In the genomic region with DNA sequence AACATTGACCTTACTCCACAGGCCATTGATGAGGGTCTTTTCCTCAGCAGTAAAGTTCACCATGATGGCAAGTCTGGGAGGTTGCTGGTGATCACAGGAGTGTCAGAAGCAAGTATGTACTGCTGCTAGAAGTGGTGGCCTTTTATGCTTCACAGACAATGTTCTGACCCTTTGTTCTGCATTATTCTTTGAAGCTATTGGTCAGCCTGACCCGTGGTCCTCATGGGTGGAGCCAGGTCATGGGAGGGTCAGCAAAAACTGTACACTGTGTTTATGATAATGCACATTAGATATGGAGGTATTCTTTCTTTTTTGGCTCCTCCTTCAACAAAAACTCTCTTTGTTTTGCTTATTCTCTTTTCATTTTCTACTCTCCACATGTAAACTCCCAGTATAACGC, we compare ENCODE assay signal across 12 mouse cellular contexts. TPM values are rescaled to one million over a fixed set of nuclear protein-coding genes. Genes with fewer than 3 reads are reported as not detected.
DNase-seq lines count a peak whose midpoint lies in the region; ATAC-seq and TF ChIP-seq lines count a peak whose summit lies in the region.
"Had no signal": no experiment of that assay in that cellular context is flagged by ENCODE, and none has a peak within 500 bp of the region (broad histone marks: within the 10 kb centered on the region; RNA-seq: fewer than 3 reads in every experiment).

Gene Hbb-y (minus strand): TSS at position 127 of the 400 bp plus-strand sequence.

- WGBS in lung, embryonic 14.5 days = 62% methylated on average over 2 of the region's 2 CpGs
- 69% methylated on average over 2 of the region's 2 CpGs for WGBS in forebrain, embryonic 14.5 days
- 75% methylated on average over 2 of the region's 2 CpGs for WGBS in limb, embryonic 10.5 days
- WGBS in neural tube, embryonic 14.5 days = 67% methylated on average over 2 of the region's 2 CpGs

- no peak within 1 kb of the TSS for H3K4me2 ChIP-seq in lung, embryonic 14.5 days
- no peak within 1 kb of the TSS for H3K4me2 ChIP-seq in forebrain, embryonic 14.5 days (ENCODE audit: low read length)
- H3K4me2 ChIP-seq in neural tube, embryonic 14.5 days (ENCODE audit: low read depth, low read length) = no peak within 1 kb of the TSS

- no peak within 1 kb of the TSS for H3K27ac ChIP-seq in lung, embryonic 14.5 days (ENCODE audit: low read depth)
- H3K27ac ChIP-seq in forebrain, embryonic 14.5 days (ENCODE audit: low read depth, low read length) = no peak within 1 kb of the TSS
- no peak within 1 kb of the TSS for H3K27ac ChIP-seq in limb, embryonic 10.5 days
- no peak within 1 kb of the TSS for H3K27ac ChIP-seq in neural tube, embryonic 14.5 days (ENCODE audit: low read depth, low read length)

- no peaks in the 10 kb centered on the region for H3K36me3 ChIP-seq in lung, embryonic 14.5 days (ENCODE audit: insufficient read depth)
- H3K36me3 ChIP-seq in forebrain, embryonic 14.5 days (ENCODE audit: control insufficient read depth, insufficient read depth, low read length) = no peaks in the 10 kb centered on the region
- H3K36me3 ChIP-seq in limb, embryonic 10.5 days = no peaks in the 10 kb centered on the region
- no peaks in the 10 kb centered on the region for H3K36me3 ChIP-seq in neural tube, embryonic 14.5 days (ENCODE audit: control insufficient read depth, insufficient read depth, low read length)

- H3K9me3 ChIP-seq in lung, embryonic 14.5 days (ENCODE audit: low read depth, low read length) = no peaks in the 10 kb centered on the region
- H3K9me3 ChIP-seq in forebrain, embryonic 14.5 days (replicated peaks; ENCODE audit: control insufficient read depth, low read length) = no peaks in the 10 kb centered on the region
- no peaks in the 10 kb centered on the region for H3K9me3 ChIP-seq in limb, embryonic 10.5 days (replicated peaks)
- H3K9me3 ChIP-seq in neural tube, embryonic 14.5 days (ENCODE audit: control insufficient read depth, low read length) = no peaks in the 10 kb centered on the region

- no peaks in the 10 kb centered on the region for H3K27me3 ChIP-seq in lung, embryonic 14.5 days (ENCODE audit: insufficient read depth, low read length)
- H3K27me3 ChIP-seq in forebrain, embryonic 14.5 days (replicated peaks; ENCODE audit: control insufficient read depth, insufficient read depth, low read length) = no peaks in the 10 kb centered on the region
- no peaks in the 10 kb centered on the region for H3K27me3 ChIP-seq in limb, embryonic 10.5 days (ENCODE audit: low read depth, poor library complexity, severe bottlenecking)
- no peaks in the 10 kb centered on the region for H3K27me3 ChIP-seq in neural tube, embryonic 14.5 days (ENCODE audit: control insufficient read depth, insufficient read depth, low read length)

- no peak within 1 kb of the TSS for H3K9ac ChIP-seq in lung, embryonic 14.5 days
- H3K9ac ChIP-seq in forebrain, embryonic 14.5 days (ENCODE audit: low read length) = no peak within 1 kb of the TSS
- no peak within 1 kb of the TSS for H3K9ac ChIP-seq in neural tube, embryonic 14.5 days (replicated peaks; ENCODE audit: low read depth, low read length)

- ATAC-seq in lung, embryonic 14.5 days (ENCODE audit: insufficient read depth) = no peak
- ATAC-seq in forebrain, embryonic 14.5 days = no peak
- ATAC-seq in neural tube, embryonic 14.5 days (ENCODE audit: low read depth) = no peak

- no peaks in the 10 kb centered on the region for H3K4me1 ChIP-seq in lung, embryonic 14.5 days (ENCODE audit: insufficient read depth)
- H3K4me1 ChIP-seq in forebrain, embryonic 14.5 days (ENCODE audit: control insufficient read depth, insufficient read depth, low read length) = no peaks in the 10 kb centered on the region
- no peaks in the 10 kb centered on the region for H3K4me1 ChIP-seq in limb, embryonic 10.5 days
- no peaks in the 10 kb centered on the region for H3K4me1 ChIP-seq in neural tube, embryonic 14.5 days (ENCODE audit: control insufficient read depth, insufficient read depth, low read length)

- DNase-seq in lung, embryonic 14.5 days = no peak
- no peak for DNase-seq in lung, postnatal 4 days
- no peak for DNase-seq in forebrain, embryonic 14.5 days (ENCODE audit: low spot score)
- no peak for DNase-seq in limb, embryonic 10.5 days (ENCODE audit: low spot score)
- no peak for DNase-seq in layer of hippocampus, adult 18-20 months (ENCODE audit: low spot score in 2 of 2)
- DNase-seq in adrenal gland, postnatal 25 days = no peak
- DNase-seq: adrenal gland, adult 8-10 months; heart, adult 18-20 months had no signal

- no peak within 1 kb of the TSS for H3K4me3 ChIP-seq in lung, embryonic 14.5 days (ENCODE audit: low read depth, low read length)
- no peak within 1 kb of the TSS for H3K4me3 ChIP-seq in forebrain, embryonic 14.5 days (ENCODE audit: low read depth, low read length)
- H3K4me3 ChIP-seq in limb, embryonic 10.5 days = no peak within 1 kb of the TSS
- H3K4me3 ChIP-seq in neural tube, embryonic 14.5 days (ENCODE audit: low read depth, low read length) = no peak within 1 kb of the TSS

- no peak for TF ChIP-seq CTCF in lung, embryonic 14.5 days (IDR thresholded peaks at IDR 0.05; ENCODE audit: low read depth)

RNA-seq across cellular contexts. Expression of gene Hbb-y, which starts in this region (rescaled TPM):
- 1,485 and 1,968 TPM in 2 replicates for polyA plus RNA-seq in lung, embryonic 14.5 days (2014; fragmentation: Nextera tagmentation; extraction: Ambion mirVana)
- polyA plus RNA-seq in forebrain, embryonic 14.5 days (2014; fragmentation: Nextera tagmentation; extraction: Ambion mirVana) = 152 and 669 TPM in 2 replicates
- 6,719 and 7,575 TPM in 2 replicates for polyA plus RNA-seq in limb, embryonic 10.5 days (2016; fragmentation: Nextera tagmentation; extraction: Ambion mirVana)
- polyA plus RNA-seq in neural tube, embryonic 14.5 days (2014; fragmentation: Nextera tagmentation; extraction: Ambion mirVana) = 261 and 1,449 TPM in 2 replicates
- not detected for total RNA-seq in layer of hippocampus, adult 18-20 months (2021)
- not detected in 2 replicates for total RNA-seq in adrenal gland, postnatal 25 days (2021)
- total RNA-seq: adrenal gland, adult 8-10 months; heart, adult 18-20 months; layer of hippocampus, adult 8-10 months; megakaryocyte progenitor cell, adult 5-6 weeks; MEL had no signal
